Mouse (Mus musculus) thymus, adult 2 months (tissue): ENCODE results near the gene Il18bp.
"Not testable (repeated sequence)": the region's sequence is repeated elsewhere in the genome, so short reads cannot be mapped to it uniquely, and the experiment has no call there.

ENCODE experiments used
- CTCF ChIP-seq: fragments of 200-500 bp; IDR thresholded peaks from 2 replicates; pipeline ENCODE4 v1.5.1; 2012; ENCODE audit warnings: mild to moderate bottlenecking, control low read depth, low read length, moderate library complexity, borderline replicate concordance; ENCODE audit not compliant: control insufficient read depth, poor library complexity, insufficient read depth; ENCODE audit errors: extremely low read depth
- POLR2A ChIP-seq: fragments of 200-500 bp; IDR thresholded peaks from 2 replicates; pipeline ENCODE4 v1.6.1; 2012; ENCODE audit warnings: mild to moderate bottlenecking, low read length, control low read depth, moderate library complexity; ENCODE audit not compliant: control insufficient read depth, poor library complexity, insufficient read depth; ENCODE audit errors: extremely low read depth

DNA sequence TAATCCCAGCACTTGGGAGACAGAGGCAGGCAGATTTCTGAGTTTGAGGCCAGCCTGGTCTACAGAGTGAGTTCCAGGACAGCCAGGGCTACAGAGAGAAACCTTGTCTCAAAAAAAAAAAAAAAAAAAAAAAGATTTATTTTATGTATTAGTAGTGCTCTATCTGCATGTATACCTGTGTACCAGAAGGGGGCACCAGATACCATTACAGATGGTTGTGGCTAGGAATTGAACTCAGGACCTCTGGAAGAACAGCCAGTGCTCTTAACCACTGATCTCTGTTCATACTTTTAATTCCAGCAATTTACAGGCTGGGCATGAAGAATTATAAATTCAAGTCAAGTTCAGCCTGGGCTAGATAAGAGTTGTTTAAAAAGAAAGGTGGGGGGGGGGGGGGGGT lies 30.0 kb upstream of the Il18bp start:
- TF ChIP-seq CTCF, POLR2A: not testable (repeated sequence)
